Mouse (Mus musculus) MEL (cell line): ENCODE results near the gene Hdac11. TPM values are rescaled to one million over a fixed set of nuclear protein-coding genes. Genes with fewer than 3 reads are reported as not detected.
A peak's percentile ranks its signal among the peaks of the same experiment; 100 is the strongest.

ENCODE experiments used
- DNase-seq: peaks from one replicate; pipeline ENCODE4 v3.0.0; 2011; ENCODE audit warnings: low read depth, low spot score
- H3K27ac ChIP-seq: 2 replicates; pipeline ENCODE4 v1.5.1; 2012; ENCODE audit warnings: low read depth, mild to moderate bottlenecking, control low read depth, low read length, moderate library complexity; ENCODE audit not compliant: control insufficient read depth
- H3K27me3 ChIP-seq, 2 experiments: fragments of 150-350 bp in 1 of 2; sonication (generic) in 1 of 2; 2 replicates each; pipeline ENCODE4 v1.6.1; 2012; ENCODE audit warnings: low read length in 2 of 2, mild to moderate bottlenecking in 2 of 2, improper control_type of control experiment in 1 of 2, moderate library complexity in 1 of 2; ENCODE audit not compliant: insufficient read depth in 2 of 2, control insufficient read depth in 1 of 2
- H3K36me3 ChIP-seq, 2 experiments: 2 replicates each; pipeline ENCODE4 v1.6.1; 2012 to 2014; ENCODE audit warnings: low read length in 2 of 2, improper control_type of control experiment in 1 of 2, inconsistent platforms in 1 of 2, mild to moderate bottlenecking in 1 of 2; ENCODE audit not compliant: insufficient read depth in 2 of 2, control insufficient read depth in 1 of 2
- H3K4me1 ChIP-seq, 2 experiments: fragments of 150-350 bp in 1 of 2; sonication (generic) in 1 of 2; 2 replicates each; pipeline ENCODE4 v1.6.1; 2012; ENCODE audit warnings: low read length in 2 of 2, improper control_type of control experiment in 1 of 2, mild to moderate bottlenecking in 1 of 2; ENCODE audit not compliant: insufficient read depth in 2 of 2, control insufficient read depth in 1 of 2
- H3K4me3 ChIP-seq, 2 experiments: fragments of 150-350 bp in 1 of 2; sonication (generic) in 1 of 2; 2 replicates each; pipeline ENCODE4 v1.5.1; 2012; ENCODE audit warnings: low read depth in 2 of 2, low read length in 2 of 2, mild to moderate bottlenecking in 2 of 2, moderate library complexity in 2 of 2, control low read depth in 1 of 2, improper control_type of control experiment in 1 of 2; ENCODE audit not compliant: control insufficient read depth in 1 of 2, insufficient read depth in 1 of 2
- H3K79me2 ChIP-seq: 2 replicates; pipeline ENCODE4 v1.6.1; 2012; ENCODE audit warnings: mild to moderate bottlenecking, low read length, moderate library complexity; ENCODE audit not compliant: control insufficient read depth, poor library complexity, insufficient read depth
- H3K9ac ChIP-seq: 2 replicates; pipeline ENCODE4 v1.6.1; 2012; ENCODE audit warnings: low read depth, mild to moderate bottlenecking, control low read depth, low read length, moderate library complexity; ENCODE audit not compliant: control insufficient read depth, poor library complexity, severe bottlenecking
- H3K9me3 ChIP-seq: fragments of 150-350 bp; sonication (generic); replicated peaks from 2 replicates; pipeline ENCODE4 v1.6.1; 2012; ENCODE audit warnings: mild to moderate bottlenecking, low read length, improper control_type of control experiment, moderate library complexity; ENCODE audit not compliant: insufficient read depth
- BHLHE40 ChIP-seq: IDR thresholded peaks from 2 replicates; pipeline ENCODE4 v1.6.1; 2012; ENCODE audit warnings: low read depth, mild to moderate bottlenecking, inconsistent platforms, low read length, improper control_type of control experiment, borderline replicate concordance
- CHD1 ChIP-seq: IDR thresholded peaks from 2 replicates; pipeline ENCODE4 v1.6.1; 2012; ENCODE audit warnings: low read depth, mild to moderate bottlenecking, inconsistent platforms, low read length, improper control_type of control experiment
- CHD2 ChIP-seq: IDR thresholded peaks from 2 replicates; pipeline ENCODE4 v1.6.1; 2011; ENCODE audit warnings: low read length, improper control_type of control experiment
- E2F4 ChIP-seq: IDR thresholded peaks from 2 replicates; pipeline ENCODE4 v1.6.1; 2011; ENCODE audit warnings: low read depth, low read length, improper control_type of control experiment, borderline replicate concordance
- ELF1 ChIP-seq: IDR thresholded peaks from 2 replicates; pipeline ENCODE4 v1.6.1; 2014; ENCODE audit warnings: low read depth, mild to moderate bottlenecking, inconsistent platforms, low read length, improper control_type of control experiment, moderate library complexity
- EP300 ChIP-seq, 2 experiments: IDR thresholded peaks; 2 replicates each; pipeline ENCODE4 v1.6.1; 2011; ENCODE audit warnings: improper control_type of control experiment in 2 of 2, low read length in 2 of 2, low read depth in 1 of 2, mild to moderate bottlenecking in 1 of 2
- ETS1 ChIP-seq: IDR thresholded peaks from 2 replicates; pipeline ENCODE4 v1.6.1; 2012; ENCODE audit warnings: low read depth, mild to moderate bottlenecking, inconsistent platforms, low read length, improper control_type of control experiment, moderate library complexity
- GABPA ChIP-seq: IDR thresholded peaks from 2 replicates; pipeline ENCODE4 v1.6.1; 2012; ENCODE audit warnings: low read depth, mild to moderate bottlenecking, inconsistent platforms, low read length, improper control_type of control experiment, moderate library complexity
- GATA1 ChIP-seq: IDR thresholded peaks from 2 replicates; pipeline ENCODE4 v1.6.1; 2011; ENCODE audit warnings: low read depth, low read length, improper control_type of control experiment
- HCFC1 ChIP-seq: IDR thresholded peaks from 2 replicates; pipeline ENCODE4 v1.6.1; 2012; ENCODE audit warnings: low read depth, mild to moderate bottlenecking, inconsistent platforms, low read length, improper control_type of control experiment, moderate library complexity
- JUND ChIP-seq: IDR thresholded peaks from 2 replicates; pipeline ENCODE4 v1.6.1; 2011; ENCODE audit warnings: low read depth, mild to moderate bottlenecking, improper control_type of control experiment, low read length
- KAT2A ChIP-seq: conservative IDR thresholded peaks from 2 replicates; pipeline ENCODE4 v1.6.1; 2012; ENCODE audit warnings: low read depth, low read length, improper control_type of control experiment, inconsistent platforms
- MAFK ChIP-seq: IDR thresholded peaks from 2 replicates; pipeline ENCODE4 v1.6.1; 2011; ENCODE audit warnings: low read depth, mild to moderate bottlenecking, low read length, improper control_type of control experiment, borderline replicate concordance
- MAX ChIP-seq: IDR thresholded peaks from 2 replicates; pipeline ENCODE4 v1.6.1; 2011; ENCODE audit warnings: low read length, improper control_type of control experiment
- MAZ ChIP-seq: IDR thresholded peaks from 2 replicates; pipeline ENCODE4 v1.6.1; 2012; ENCODE audit warnings: low read depth, mild to moderate bottlenecking, inconsistent platforms, low read length, improper control_type of control experiment
- MEF2A ChIP-seq: IDR thresholded peaks from 2 replicates; pipeline ENCODE4 v1.6.1; 2014; ENCODE audit warnings: low read depth, mild to moderate bottlenecking, inconsistent platforms, low read length, improper control_type of control experiment; ENCODE audit not compliant: poor library complexity, insufficient replicate concordance, severe bottlenecking; ENCODE audit errors: extremely low read depth
- MXI1 ChIP-seq: IDR thresholded peaks from 2 replicates; pipeline ENCODE4 v1.6.1; 2011; ENCODE audit warnings: mild to moderate bottlenecking, low read depth, low read length, improper control_type of control experiment
- MYB ChIP-seq: IDR thresholded peaks from 2 replicates; pipeline ENCODE4 v1.6.1; 2011; ENCODE audit warnings: mild to moderate bottlenecking, low read depth, low read length, improper control_type of control experiment
- MYC ChIP-seq: IDR thresholded peaks from 2 replicates; pipeline ENCODE4 v1.6.1; 2011; ENCODE audit warnings: low read depth, mild to moderate bottlenecking, low read length, improper control_type of control experiment, moderate library complexity
- NRF1 ChIP-seq: IDR thresholded peaks from 2 replicates; pipeline ENCODE4 v1.6.1; 2014; ENCODE audit warnings: low read depth, mild to moderate bottlenecking, inconsistent platforms, low read length, improper control_type of control experiment, moderate library complexity; ENCODE audit not compliant: poor library complexity, insufficient read depth, severe bottlenecking
- POLR2A ChIP-seq, 2 experiments: IDR thresholded peaks; 2 replicates each; pipeline ENCODE4 v1.6.1; 2011 to 2012; ENCODE audit warnings: low read length in 2 of 2, mild to moderate bottlenecking in 2 of 2, control low read depth in 1 of 2, improper control_type of control experiment in 1 of 2, low read depth in 1 of 2, moderate library complexity in 1 of 2; ENCODE audit not compliant: control insufficient read depth in 1 of 2, insufficient read depth in 1 of 2, poor library complexity in 1 of 2
- POLR2AphosphoS5 ChIP-seq: IDR thresholded peaks from 2 replicates; pipeline ENCODE4 v1.6.1; 2012; ENCODE audit warnings: low read depth, borderline replicate concordance, mild to moderate bottlenecking, inconsistent platforms, low read length, moderate library complexity, mixed read lengths
- RAD21 ChIP-seq: IDR thresholded peaks from 2 replicates; pipeline ENCODE4 v1.6.1; 2011; ENCODE audit warnings: mild to moderate bottlenecking, low read depth, low read length, improper control_type of control experiment
- RCOR1 ChIP-seq: IDR thresholded peaks from 2 replicates; pipeline ENCODE4 v1.6.1; 2012; ENCODE audit warnings: low read depth, mild to moderate bottlenecking, inconsistent platforms, low read length, improper control_type of control experiment
- SIN3A ChIP-seq: IDR thresholded peaks from 2 replicates; pipeline ENCODE4 v1.6.1; 2012; ENCODE audit warnings: low read length, improper control_type of control experiment, inconsistent platforms
- SMC3 ChIP-seq: IDR thresholded peaks from 2 replicates; pipeline ENCODE4 v1.6.1; 2011; ENCODE audit warnings: low read depth, low read length, improper control_type of control experiment
- TAL1 ChIP-seq: IDR thresholded peaks from 2 replicates; pipeline ENCODE4 v1.6.1; 2012; ENCODE audit warnings: mild to moderate bottlenecking, inconsistent platforms, low read length, moderate library complexity, mixed read lengths
- TBP ChIP-seq: IDR thresholded peaks from 2 replicates; pipeline ENCODE4 v1.8.0; 2011; ENCODE audit warnings: low read depth, low read length, improper control_type of control experiment
- TCF12 ChIP-seq: IDR thresholded peaks from 2 replicates; pipeline ENCODE4 v1.6.1; 2014; ENCODE audit warnings: low read depth, mild to moderate bottlenecking, inconsistent platforms, low read length, improper control_type of control experiment, moderate library complexity
- UBTF ChIP-seq: IDR thresholded peaks from 2 replicates; pipeline ENCODE4 v1.6.1; 2012; ENCODE audit warnings: low read depth, mild to moderate bottlenecking, inconsistent platforms, low read length, improper control_type of control experiment, moderate library complexity, borderline replicate concordance; ENCODE audit not compliant: insufficient read depth
- USF2 ChIP-seq, 2 experiments: IDR thresholded peaks; 2 replicates each; pipeline ENCODE4 v1.6.1; 2011 to 2012; ENCODE audit warnings: improper control_type of control experiment in 2 of 2, low read length in 2 of 2, borderline replicate concordance in 1 of 2, inconsistent platforms in 1 of 2, low read depth in 1 of 2, mild to moderate bottlenecking in 1 of 2; ENCODE audit not compliant: insufficient read depth in 1 of 2
- ZC3H11A ChIP-seq: IDR thresholded peaks from 2 replicates; pipeline ENCODE4 v1.6.1; 2012; ENCODE audit warnings: low read depth, mild to moderate bottlenecking, inconsistent platforms, low read length, improper control_type of control experiment
- ZKSCAN1 ChIP-seq: IDR thresholded peaks from 2 replicates; pipeline ENCODE4 v1.6.1; 2012; ENCODE audit warnings: low read depth, mild to moderate bottlenecking, inconsistent platforms, low read length, improper control_type of control experiment, moderate library complexity
- ZMIZ1 ChIP-seq: IDR thresholded peaks from 2 replicates; pipeline ENCODE4 v1.6.1; 2012; ENCODE audit warnings: low read depth, mild to moderate bottlenecking, inconsistent platforms, low read length, improper control_type of control experiment, moderate library complexity
- ZNF384 ChIP-seq: IDR thresholded peaks from 2 replicates; pipeline ENCODE4 v1.6.1; 2012; ENCODE audit warnings: low read depth, mild to moderate bottlenecking, inconsistent platforms, low read length, improper control_type of control experiment
- polyA plus RNA-seq, 2 experiments: library from polyadenylated mRNA; stranded (reverse) in 1 of 2; unstranded in 1 of 2; fragments of >175 nt in 1 of 2; fragments of >200 nt in 1 of 2; gene quantifications; 2 replicates each; pipeline versions ENCODE4 v1.2.1 to v1.2.4; 2012; ENCODE audit warnings: low replicate concordance in 2 of 2, low read depth in 1 of 2; ENCODE audit not compliant: insufficient read length in 2 of 2, insufficient read depth in 1 of 2, missing spikeins in 1 of 2
- total RNA-seq: library from RNA; depleted of rRNA; stranded (reverse); fragments of 300-350 nt; gene quantifications from 2 replicates; pipeline ENCODE4 v1.2.3, GENCODE M21; 2012

The Hdac11 gene
- total and polyA plus RNA-seq, 3 experiments, result 3.3 to 6.0 TPM; not detected in 1

DNA sequence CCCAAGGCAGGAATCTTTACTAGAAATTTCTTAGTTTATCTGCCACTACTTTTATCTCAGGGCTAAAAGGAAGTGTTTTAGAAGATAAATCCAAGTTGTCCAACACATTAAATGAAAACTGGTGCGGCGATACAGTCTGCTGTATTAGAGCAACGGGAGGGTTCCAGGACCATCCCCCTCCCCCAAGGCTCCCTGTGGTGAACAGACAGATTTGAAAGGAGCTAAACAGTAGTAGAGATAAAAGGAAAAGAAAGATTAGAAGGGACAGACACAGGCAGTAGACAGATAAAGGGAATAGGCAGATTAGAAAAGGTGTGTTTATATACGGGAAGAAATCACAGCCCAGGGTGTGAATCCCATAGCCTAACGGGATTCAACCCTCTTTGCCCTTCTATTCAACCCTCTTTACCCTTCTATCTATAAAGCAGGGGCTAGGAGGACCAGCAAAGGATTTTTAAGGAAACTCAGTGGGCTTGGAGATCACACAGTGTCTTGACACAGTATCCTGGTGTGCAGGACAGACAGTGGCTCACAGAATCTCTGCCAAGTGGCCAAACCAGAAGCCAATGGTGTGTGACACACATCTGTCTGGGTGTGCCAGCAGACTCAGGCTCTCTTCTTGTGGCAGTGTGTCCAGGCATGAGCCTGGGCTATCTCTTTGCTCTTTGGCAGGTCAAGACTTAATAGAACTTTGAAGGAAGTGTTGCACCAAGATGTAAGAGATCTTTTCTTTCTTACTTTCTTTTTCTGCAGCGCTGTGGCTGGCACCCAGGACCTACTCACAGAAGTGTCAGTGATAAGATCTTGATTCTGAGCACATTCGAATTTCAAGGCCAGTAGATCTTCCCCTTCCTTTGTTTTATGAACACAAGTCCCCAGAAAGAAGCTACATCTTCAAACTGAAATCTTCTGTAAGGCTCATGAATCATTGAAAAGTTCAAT, 31.9 kb upstream of the Hdac11 start:
- Histone ChIP-seq H3K36me3 (peaks cover 0 to 11% of the 10 kb centered on the region in 2 experiments; a peak in 2 of 4 replicates), H3K4me3 (no peak overlapping the region), H3K79me2 (no peaks in the 10 kb centered on the region), H3K9me3 (no peaks in the 10 kb centered on the region), H3K9ac (no peak overlapping the region), H3K27me3 (peaks cover 0 to 2% of the 10 kb centered on the region in 2 experiments; a peak in 3 of 4 replicates), H3K4me1 (peaks cover 2 to 16% of the 10 kb centered on the region in 2 experiments; a peak in 3 of 4 replicates), H3K27ac (no peak overlapping the region)
- TF ChIP-seq HCFC1, result no peak
- TF ChIP-seq ETS1, result no peak
- no peak for TF ChIP-seq MYB
- no peak for TF ChIP-seq ZNF384
- TF ChIP-seq TBP, result no peak
- no peak for TF ChIP-seq TAL1
- no peak for TF ChIP-seq MYC
- TF ChIP-seq MAX, result no peak
- TF ChIP-seq CHD1, result no peak
- no peak for TF ChIP-seq USF2 (IDR thresholded peaks at IDR 0.05; ENCODE audit: borderline replicate concordance in 1 of 2, insufficient read depth in 1 of 2, low read depth in 1 of 2, low read length in 2 of 2)
- TF ChIP-seq MXI1, result no peak
- TF ChIP-seq MAFK, result no peak
- TF ChIP-seq POLR2A (IDR thresholded peaks at IDR 0.05; ENCODE audit: control insufficient read depth in 1 of 2, insufficient read depth in 1 of 2, low read depth in 1 of 2, low read length in 2 of 2, poor library complexity in 1 of 2), result no peak
- TF ChIP-seq EP300 (IDR thresholded peaks at IDR 0.05; ENCODE audit: low read depth in 1 of 2, low read length in 2 of 2), result peak in 1 of 2 experiments; percentile 15; a peak in 1 of 4 replicates
- no peak for TF ChIP-seq POLR2AphosphoS5
- TF ChIP-seq KAT2A, result no peak
- no peak for TF ChIP-seq BHLHE40
- TF ChIP-seq RCOR1, result peak; percentile 85
- TF ChIP-seq UBTF, result no peak
- TF ChIP-seq MAZ, result no peak
- no peak for TF ChIP-seq ZMIZ1
- peak; percentile 38; the same call in 1 of the 2 replicates for TF ChIP-seq TCF12
- no peak for TF ChIP-seq RAD21
- no peak for TF ChIP-seq CHD2
- no peak for TF ChIP-seq SMC3
- no peak for TF ChIP-seq E2F4
- TF ChIP-seq ZKSCAN1, result no peak
- TF ChIP-seq ZC3H11A, result no peak
- no peak for TF ChIP-seq MEF2A
- TF ChIP-seq NRF1, result no peak
- no peak for TF ChIP-seq JUND
- no peak for TF ChIP-seq GABPA
- TF ChIP-seq SIN3A, result no peak
- no peak for TF ChIP-seq ELF1
- TF ChIP-seq GATA1, result peak; percentile 59
- DNase-seq, result no peak
